Mouse (Mus musculus): ENCODE measurements around the gene Dnm3.

Dnm3 gene

GRCm38 (mm10) chr1:162124396-162124795 is 353.4 kb downstream of the Dnm3 start:
- DNase-seq (ENCODE audit: low read depth, low spot score): no peak

GRCm38 (mm10) chr1:162121441-162122200 is 356.2 kb downstream of the Dnm3 start:
- no peak for DNase-seq (ENCODE audit: low read depth, low spot score)

GRCm38 (mm10) chr1:162109437-162109813 is 368.4 kb downstream of the Dnm3 start:
- no peak for DNase-seq (ENCODE audit: low read depth, low spot score)

GRCm38 (mm10) chr1:162108726-162109436 is 369.0 kb downstream of the Dnm3 start:
- no peak for DNase-seq (ENCODE audit: low read depth, low spot score)

GRCm38 (mm10) chr1:162108181-162108671 is 369.6 kb downstream of the Dnm3 start:
- DNase-seq (ENCODE audit: low read depth, low spot score): no peak

GRCm38 (mm10) chr1:162107011-162107606 is 370.7 kb downstream of the Dnm3 start:
- DNase-seq (ENCODE audit: low read depth, low spot score): no peak

- no peak for DNase-seq (ENCODE audit: low read depth, low spot score)
Measured at GRCm38 (mm10) chr1:162100961-162101830, 376.6 kb downstream of the Dnm3 start.

- DNase-seq (ENCODE audit: low read depth, low spot score): no peak
Measured at GRCm38 (mm10) chr1:162100033-162100820, 377.6 kb downstream of the Dnm3 start.

GRCm38 (mm10) chr1:162099203-162099602 is 378.6 kb downstream of the Dnm3 start:
- DNase-seq (ENCODE audit: low read depth, low spot score): no peak

GRCm38 (mm10) chr1:162094523-162095272 is 383.1 kb downstream of the Dnm3 start:
- DNase-seq (ENCODE audit: low read depth, low spot score): no peak

- peak; percentile 8 for DNase-seq (ENCODE audit: low read depth, low spot score)
Measured at GRCm38 (mm10) chr1:162093806-162094522, 383.9 kb downstream of the Dnm3 start.

- DNase-seq (ENCODE audit: low read depth, low spot score): no peak
Measured at GRCm38 (mm10) chr1:162092899-162093659, 384.8 kb downstream of the Dnm3 start.

- DNase-seq (ENCODE audit: low read depth, low spot score): no peak
Measured at GRCm38 (mm10) chr1:162092401-162092800, 385.4 kb downstream of the Dnm3 start.

GRCm38 (mm10) chr1:162083886-162084478 is 393.9 kb downstream of the Dnm3 start:
- no peak for DNase-seq (ENCODE audit: low read depth, low spot score)

GRCm38 (mm10) chr1:162083354-162083753 is 394.5 kb downstream of the Dnm3 start:
- DNase-seq (ENCODE audit: low read depth, low spot score): no peak

GRCm38 (mm10) chr1:162082711-162083110 is 395.1 kb downstream of the Dnm3 start:
- DNase-seq (ENCODE audit: low read depth, low spot score): no peak

GRCm38 (mm10) chr1:162081693-162082372 is 396.0 kb downstream of the Dnm3 start:
- no peak for DNase-seq (ENCODE audit: low read depth, low spot score)

GRCm38 (mm10) chr1:162079989-162080388 is 397.8 kb downstream of the Dnm3 start:
- DNase-seq (ENCODE audit: low read depth, low spot score): no peak
